Mouse (Mus musculus) lung, embryonic 14.5 days (tissue): ENCODE measurements around the gene Atp8b4. TPM values are rescaled to one million over a fixed set of nuclear protein-coding genes. Genes with fewer than 3 reads are reported as not detected.

ENCODE experiments used
- ATAC-seq: fragments of 200-750 bp; cut with Nextera tagmentation; 2 replicates; pipeline ENCODE4 v1.8.0; 2017; ENCODE audit warnings: mild to moderate bottlenecking, moderate TSS enrichment, moderate library complexity; ENCODE audit not compliant: insufficient read depth
- DNase-seq: peaks from one replicate; pipeline ENCODE4 v3.0.0-alpha.2; 2015
- H3K27ac ChIP-seq: fragments of 300-500 bp; sonication (generic); 2 replicates; pipeline ENCODE4 v1.5.1; 2014; ENCODE audit warnings: low read depth, mild to moderate bottlenecking, moderate library complexity
- H3K27me3 ChIP-seq: fragments of 300-500 bp; sonication (generic); 2 replicates; pipeline ENCODE4 v1.6.1; 2014; ENCODE audit warnings: low read length, control low read depth; ENCODE audit not compliant: insufficient read depth
- H3K36me3 ChIP-seq: fragments of 300-500 bp; sonication (generic); 2 replicates; pipeline ENCODE4 v1.6.1; 2014; ENCODE audit warnings: control low read depth; ENCODE audit not compliant: insufficient read depth
- H3K4me1 ChIP-seq: fragments of 300-500 bp; sonication (generic); 2 replicates; pipeline ENCODE4 v1.6.1; 2014; ENCODE audit warnings: antibody characterized with exemption, control low read depth; ENCODE audit not compliant: insufficient read depth
- H3K4me2 ChIP-seq: fragments of 300-500 bp; sonication (generic); 2 replicates; pipeline ENCODE4 v1.6.1; 2014; ENCODE audit warnings: mild to moderate bottlenecking
- H3K4me3 ChIP-seq: fragments of 300-500 bp; sonication (generic); 2 replicates; pipeline ENCODE4 v1.5.1; 2014; ENCODE audit warnings: low read depth, low read length
- H3K9ac ChIP-seq: fragments of 300-500 bp; sonication (generic); 2 replicates; pipeline ENCODE4 v1.6.1; 2014
- H3K9me3 ChIP-seq: fragments of 300-500 bp; sonication (generic); 2 replicates; pipeline ENCODE4 v1.6.1; 2016; ENCODE audit warnings: low read depth, low read length, control low read depth
- CTCF ChIP-seq: IDR thresholded peaks from 2 replicates; pipeline ENCODE4 v1.5.1; 2016; ENCODE audit warnings: antibody characterized with exemption, low read depth
- WGBS: fragments of 180-500 bp; shearing (Covaris S2); extraction: QIAGEN DNeasy Blood & Tissue Kit; methylation state at CpG from one replicate; pipeline ENCODE4 v1.1.7; 2014; 5-methylcytosine and 5-hydroxymethylcytosine counted together
- polyA plus RNA-seq: library from polyadenylated mRNA; unstranded; fragments of >200 nt; fragmentation: Nextera tagmentation; extraction: Ambion mirVana; gene quantifications from 2 replicates; pipeline ENCODE4 v1.2.1, GENCODE M21; 2014

The Atp8b4 gene
- polyA plus RNA-seq, 1 experiment from 2014 or later, result 0.39 TPM

DNA sequence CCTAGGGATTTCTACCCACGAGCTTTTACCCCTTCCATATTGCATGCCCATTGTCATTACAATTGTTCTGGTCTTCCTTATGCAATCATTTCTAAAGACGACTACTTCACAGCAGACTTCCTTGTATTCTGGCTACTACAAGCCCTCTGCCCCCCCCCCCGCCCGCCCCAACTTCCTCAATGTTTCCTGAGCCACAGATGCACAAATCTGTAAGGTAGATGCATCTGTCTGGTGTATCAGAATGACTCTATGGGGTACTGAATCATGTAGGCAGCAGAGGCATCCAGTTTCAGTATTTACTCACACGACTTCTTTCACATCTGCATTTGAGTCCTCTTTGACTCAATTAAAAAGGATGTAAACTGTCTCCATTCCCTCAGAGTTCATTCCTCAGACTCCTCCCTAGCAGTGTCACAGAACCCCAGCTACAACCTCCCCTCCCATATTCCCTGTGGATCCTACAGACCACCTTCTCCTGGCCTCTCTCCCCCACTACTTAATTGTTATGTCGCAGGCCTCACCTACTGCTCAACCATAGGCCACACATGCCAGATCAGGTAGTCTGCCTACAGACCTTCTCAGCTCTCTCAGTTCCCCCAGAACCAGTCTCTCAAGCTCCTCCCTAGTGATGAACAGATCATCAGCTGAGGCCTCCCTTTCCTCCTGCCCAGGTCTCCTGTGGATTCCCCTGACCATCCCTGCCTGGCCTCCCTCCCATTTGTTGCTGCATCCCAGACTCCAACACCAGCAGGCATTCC lies 14.8 kb upstream of the Atp8b4 start:
- no peak for TF ChIP-seq CTCF
- no peak for ATAC-seq
- H3K9ac ChIP-seq, result no peak overlapping the region

DNA sequence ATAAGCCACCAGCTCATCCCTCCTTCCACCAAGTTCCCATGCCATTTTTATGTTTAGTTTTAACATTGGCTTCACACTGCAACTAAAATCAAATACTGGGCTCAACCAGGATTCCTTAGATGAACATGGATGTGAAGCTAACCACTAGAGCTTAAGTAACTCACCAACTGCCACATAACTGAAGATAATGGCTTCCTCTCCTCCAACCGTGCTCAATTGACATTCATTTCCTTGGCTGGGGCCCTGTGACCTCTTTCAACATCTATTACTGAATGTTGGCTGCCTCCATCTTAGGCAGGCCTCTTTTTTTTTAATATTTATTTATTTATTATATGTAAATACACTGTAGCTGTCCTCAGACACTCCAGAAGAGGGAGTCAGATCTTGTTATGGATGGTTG lies 7.8 kb upstream of the Atp8b4 start:
- ATAC-seq, result no peak
- no peaks in the 10 kb centered on the region for H3K36me3 ChIP-seq
- no peak for DNase-seq
- H3K9me3 ChIP-seq, result no peaks in the 10 kb centered on the region
- no peak overlapping the region for H3K27ac ChIP-seq
- no peak for TF ChIP-seq CTCF
- no peaks in the 10 kb centered on the region for H3K27me3 ChIP-seq
- no peak overlapping the region for H3K9ac ChIP-seq
- no peak overlapping the region for H3K4me2 ChIP-seq
- no peaks in the 10 kb centered on the region for H3K4me1 ChIP-seq
- no peak overlapping the region for H3K4me3 ChIP-seq
- 33% methylated on average over 1 of the region's 1 CpGs for WGBS

More for the DNA sequence above, 14.8 kb upstream of the Atp8b4 start:
- H3K27ac ChIP-seq, result no peak overlapping the region
- H3K4me3 ChIP-seq, result no peak overlapping the region
- no peak overlapping the region for H3K4me2 ChIP-seq
- no peaks in the 10 kb centered on the region for H3K9me3 ChIP-seq
- no peaks in the 10 kb centered on the region for H3K27me3 ChIP-seq
- no peaks in the 10 kb centered on the region for H3K4me1 ChIP-seq
- H3K36me3 ChIP-seq, result no peaks in the 10 kb centered on the region
- 69% methylated on average over 6 of the region's 6 CpGs for WGBS
- no peak for DNase-seq

DNA sequence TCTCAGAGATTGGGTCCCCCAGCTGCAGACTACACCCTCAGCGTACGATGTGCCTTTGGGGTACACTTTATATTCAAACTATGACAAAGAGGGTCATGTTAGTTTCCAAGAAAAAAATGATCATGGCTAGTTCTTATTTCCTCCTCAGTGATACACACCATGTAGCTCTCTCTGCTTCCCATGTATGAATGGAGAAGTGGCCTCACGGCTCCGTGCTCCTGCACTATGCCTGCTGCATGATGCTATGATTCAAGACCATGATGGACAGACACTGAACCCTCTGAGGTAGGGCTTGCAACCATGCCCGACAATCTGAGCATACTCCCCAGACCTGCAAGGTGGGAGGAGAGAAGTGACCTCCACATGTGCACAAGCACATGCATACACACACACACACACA lies 7.0 kb upstream of the Atp8b4 start:
- TF ChIP-seq CTCF, result no peak
- 87% methylated on average over 5 of the region's 5 CpGs for WGBS
- no peak overlapping the region for H3K4me2 ChIP-seq
- ATAC-seq (no peak), DNase-seq (no peak)
- no peak overlapping the region for H3K27ac ChIP-seq
- no peaks in the 10 kb centered on the region for H3K4me1 ChIP-seq
- H3K27me3 ChIP-seq, result no peaks in the 10 kb centered on the region
- H3K9me3 ChIP-seq, result no peaks in the 10 kb centered on the region
- H3K36me3 ChIP-seq, result no peaks in the 10 kb centered on the region
- H3K9ac ChIP-seq, result no peak overlapping the region
- no peak overlapping the region for H3K4me3 ChIP-seq

DNA sequence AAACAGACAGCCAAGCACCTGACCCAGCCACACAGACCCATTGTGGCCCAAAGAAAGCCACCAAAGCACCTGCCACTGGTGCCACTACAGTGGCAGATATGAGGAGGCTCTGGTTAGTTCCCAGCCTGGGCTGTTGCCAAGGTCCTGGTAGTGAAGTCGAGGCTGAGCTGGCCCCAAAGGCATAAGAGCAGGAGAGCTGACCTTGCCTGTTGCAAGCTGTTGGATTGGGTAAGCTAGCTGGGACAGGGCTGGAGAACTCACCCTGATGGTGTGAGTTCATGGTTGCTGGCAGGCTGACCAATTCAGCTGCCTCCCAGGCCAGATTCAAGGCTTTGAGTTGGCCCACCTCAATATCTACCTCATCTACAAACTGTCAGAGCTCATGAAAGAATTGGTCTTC lies 4.7 kb upstream of the Atp8b4 start:
- TF ChIP-seq CTCF, result no peak
- DNase-seq (no peak), ATAC-seq (no peak)
- WGBS, result 78% methylated on average over 1 of the region's 1 CpGs
- Histone ChIP-seq H3K9ac (no peak overlapping the region), H3K4me2 (no peak overlapping the region), H3K36me3 (no peaks in the 10 kb centered on the region), H3K9me3 (no peaks in the 10 kb centered on the region), H3K27me3 (no peaks in the 10 kb centered on the region), H3K4me1 (no peaks in the 10 kb centered on the region), H3K4me3 (no peak overlapping the region), H3K27ac (no peak overlapping the region)

DNA sequence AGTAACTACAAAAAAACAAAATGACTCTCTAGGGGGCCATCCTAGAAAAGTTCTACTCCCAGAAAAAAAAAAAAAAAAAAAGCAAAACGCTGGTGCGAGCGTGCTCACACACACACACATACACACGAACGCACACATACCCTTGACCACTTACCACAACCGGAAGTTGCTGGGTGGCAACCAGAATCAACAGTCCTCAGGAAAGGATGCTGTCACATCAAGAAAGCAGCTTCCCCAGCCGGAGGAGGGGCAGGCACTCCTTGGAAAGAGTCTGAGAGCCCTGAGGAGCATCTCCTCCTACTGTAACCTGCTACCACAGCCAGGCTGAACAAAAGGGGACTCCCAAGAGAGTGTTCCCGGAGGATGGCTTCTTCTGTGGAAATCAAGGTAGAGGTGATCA lies 744 bp downstream of the Atp8b4 start:
- WGBS, result 69% methylated on average over 8 of the region's 8 CpGs
- Histone ChIP-seq H3K4me3 (no peak overlapping the region), H3K27me3 (no peaks in the 10 kb centered on the region), H3K36me3 (no peaks in the 10 kb centered on the region), H3K27ac (no peak overlapping the region), H3K4me1 (no peaks in the 10 kb centered on the region), H3K4me2 (no peak overlapping the region), H3K9ac (no peak overlapping the region), H3K9me3 (no peaks in the 10 kb centered on the region)
- no peak for DNase-seq
- ATAC-seq, result no peak
- TF ChIP-seq CTCF, result no peak

DNA sequence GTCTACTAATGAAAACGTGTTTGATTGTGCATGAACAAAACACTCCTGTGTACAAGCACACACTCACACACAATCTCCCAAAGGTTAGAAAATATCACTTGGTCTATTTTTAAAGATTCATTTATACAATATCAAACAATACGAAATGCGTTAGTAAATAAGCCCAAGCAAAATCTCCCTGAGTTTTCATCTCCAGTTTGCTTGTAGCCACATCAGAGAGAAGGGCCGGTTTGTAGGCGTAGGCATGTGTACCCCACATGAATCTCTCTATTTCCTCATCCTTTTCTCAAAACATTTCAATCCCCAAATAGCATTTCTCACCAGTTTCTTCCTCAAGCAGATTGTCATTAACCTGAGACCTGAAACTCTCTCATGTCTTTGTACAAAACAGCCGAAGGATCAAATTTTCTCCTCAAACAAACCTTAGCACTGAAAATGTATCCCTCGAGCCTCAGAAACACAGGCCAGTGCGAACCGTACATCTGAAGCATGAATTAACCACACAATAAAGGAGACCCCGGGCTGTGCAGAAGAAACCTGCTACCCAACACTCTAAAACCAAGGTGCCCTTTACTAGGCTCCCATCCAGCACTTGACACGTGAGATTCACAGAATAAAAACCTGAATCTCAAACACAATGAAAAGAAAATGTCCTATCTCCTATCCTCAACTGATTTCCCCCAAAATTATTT lies 1.6 kb downstream of the Atp8b4 start:
- Histone ChIP-seq H3K4me1 (no peaks in the 10 kb centered on the region), H3K9me3 (no peaks in the 10 kb centered on the region), H3K4me2 (no peak overlapping the region), H3K27ac (no peak overlapping the region), H3K27me3 (no peaks in the 10 kb centered on the region), H3K9ac (no peak overlapping the region), H3K36me3 (no peaks in the 10 kb centered on the region), H3K4me3 (no peak overlapping the region)
- DNase-seq (no peak), ATAC-seq (no peak)
- no peak for TF ChIP-seq CTCF
- 81% methylated on average over 11 of the region's 11 CpGs for WGBS

DNA sequence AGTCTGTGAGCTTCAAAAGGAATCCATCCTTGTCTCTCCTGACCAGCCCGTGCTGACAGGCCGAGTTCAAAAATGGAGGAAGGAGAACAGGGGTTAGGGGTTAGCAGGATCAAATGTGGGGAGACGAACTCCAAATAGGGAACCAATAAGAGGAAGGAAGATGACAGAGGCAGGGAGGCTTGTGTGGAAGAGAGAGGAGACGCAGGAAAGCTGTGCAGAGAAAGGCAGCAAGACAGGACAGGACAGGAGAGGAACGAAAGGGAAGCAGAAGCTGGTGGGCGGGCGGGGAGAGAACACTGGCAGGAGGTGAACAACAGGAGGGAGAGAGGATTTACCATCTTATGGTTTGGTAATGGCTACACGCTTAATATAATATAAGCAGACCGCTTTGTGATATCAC lies 3.6 kb downstream of the Atp8b4 start:
- TF ChIP-seq CTCF, result no peak
- Histone ChIP-seq H3K4me1 (no peaks in the 10 kb centered on the region), H3K4me2 (no peak overlapping the region), H3K36me3 (no peaks in the 10 kb centered on the region), H3K4me3 (no peak overlapping the region), H3K9me3 (no peaks in the 10 kb centered on the region), H3K9ac (no peak overlapping the region), H3K27me3 (no peaks in the 10 kb centered on the region), H3K27ac (no peak overlapping the region)
- DNase-seq (no peak), ATAC-seq (no peak)
- WGBS, result 73% methylated on average over 9 of the region's 9 CpGs
